Mouse (Mus musculus): Measurements from ENCODE around the gene Wdr78. TPM values are rescaled to one million over a fixed set of nuclear protein-coding genes. Genes with fewer than 3 reads are reported as not detected.

The Wdr78 gene
- total RNA-seq, 2 experiments from 2014 or later: 0.83 to 3.2 TPM

GRCm38 (mm10) chr4:103064421-103064820 lies 49.9 kb downstream of the Wdr78 start:
- no peak for ATAC-seq (replicated peaks; ENCODE audit: poor library complexity)

- no peak for ATAC-seq (replicated peaks; ENCODE audit: poor library complexity)
Observed at GRCm38 (mm10) chr4:103056909-103057308, 57.4 kb downstream of the Wdr78 start.

- ATAC-seq (replicated peaks; ENCODE audit: poor library complexity): no peak
Observed at GRCm38 (mm10) chr4:103048046-103048445, 66.3 kb downstream of the Wdr78 start.

GRCm38 (mm10) chr4:103042997-103043396 lies 71.4 kb downstream of the Wdr78 start:
- peak; percentile 57 for ATAC-seq (replicated peaks; ENCODE audit: poor library complexity)

- peak; percentile 84 for ATAC-seq (replicated peaks; ENCODE audit: poor library complexity)
Observed at GRCm38 (mm10) chr4:103039838-103040191, 74.5 kb downstream of the Wdr78 start.

GRCm38 (mm10) chr4:103039103-103039837 lies 75.1 kb downstream of the Wdr78 start:
- peak; percentile 56 for ATAC-seq (replicated peaks; ENCODE audit: poor library complexity)

- no peak for ATAC-seq (replicated peaks; ENCODE audit: poor library complexity)
Observed at GRCm38 (mm10) chr4:103028177-103029088, 85.9 kb downstream of the Wdr78 start.

- ATAC-seq (replicated peaks; ENCODE audit: poor library complexity): no peak
Observed at GRCm38 (mm10) chr4:103027745-103028144, 86.6 kb downstream of the Wdr78 start.

- no peak for ATAC-seq (replicated peaks; ENCODE audit: poor library complexity)
Observed at GRCm38 (mm10) chr4:103026621-103027020, 87.7 kb downstream of the Wdr78 start, which contains the start of gene Insl5. Gene Insl5, minus strand, starts transcription at chr4:103026842.

GRCm38 (mm10) chr4:103013490-103013889 lies 100.9 kb downstream of the Wdr78 start:
- ATAC-seq (replicated peaks; ENCODE audit: poor library complexity): no peak

GRCm38 (mm10) chr4:103011823-103012222 lies 102.5 kb downstream of the Wdr78 start:
- no peak for ATAC-seq (replicated peaks; ENCODE audit: poor library complexity)

- no peak for ATAC-seq (replicated peaks; ENCODE audit: poor library complexity)
Observed at GRCm38 (mm10) chr4:103010734-103011133, 103.6 kb downstream of the Wdr78 start.

- peak; percentile 88 for ATAC-seq (replicated peaks; ENCODE audit: poor library complexity)
Observed at GRCm38 (mm10) chr4:103006943-103007418, 107.4 kb downstream of the Wdr78 start.

GRCm38 (mm10) chr4:103006266-103006665 lies 108.1 kb downstream of the Wdr78 start:
- ATAC-seq (replicated peaks; ENCODE audit: poor library complexity): no peak

GRCm38 (mm10) chr4:103005190-103005945 lies 109.0 kb downstream of the Wdr78 start:
- no peak for ATAC-seq (replicated peaks; ENCODE audit: poor library complexity)

GRCm38 (mm10) chr4:103004681-103005080 lies 109.7 kb downstream of the Wdr78 start:
- no peak for ATAC-seq (replicated peaks; ENCODE audit: poor library complexity)

GRCm38 (mm10) chr4:102991685-102992084 lies 122.7 kb downstream of the Wdr78 start:
- ATAC-seq (replicated peaks; ENCODE audit: poor library complexity): no peak

GRCm38 (mm10) chr4:102990595-102991340 lies 123.6 kb downstream of the Wdr78 start:
- ATAC-seq (replicated peaks; ENCODE audit: poor library complexity): no peak

GRCm38 (mm10) chr4:102990016-102990415 lies 124.3 kb downstream of the Wdr78 start:
- ATAC-seq (replicated peaks; ENCODE audit: poor library complexity): no peak

GRCm38 (mm10) chr4:102989391-102989790 lies 125.0 kb downstream of the Wdr78 start:
- no peak for ATAC-seq (replicated peaks; ENCODE audit: poor library complexity)

All from megakaryocyte progenitor cell, adult 5-6 weeks (primary cell).